Comparison of ENCODE assay signal across 26 mouse cellular contexts in the genomic region with DNA sequence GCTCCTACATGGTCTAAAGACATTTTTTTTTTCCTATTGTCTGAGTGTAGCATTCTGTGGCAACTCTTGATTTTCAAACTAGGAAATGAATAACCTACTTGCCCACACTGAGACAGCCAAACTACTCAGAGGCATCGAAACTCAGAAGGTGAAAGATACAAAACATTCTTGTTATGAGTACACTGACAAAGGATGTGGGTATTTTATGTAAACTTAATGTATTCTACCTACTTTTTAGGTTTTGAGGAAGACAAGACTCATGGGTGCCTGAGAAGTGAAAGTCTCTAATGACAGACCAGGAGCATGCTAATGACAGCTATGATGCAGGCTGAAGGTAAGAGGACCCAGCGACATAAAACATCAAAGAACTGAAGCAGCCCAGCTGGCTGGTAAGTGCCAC.
A peak's percentile ranks its signal among the peaks of the same experiment; 100 is the strongest.
DNase-seq lines count a peak whose midpoint lies in the region; ATAC-seq and TF ChIP-seq lines count a peak whose summit lies in the region.
"Had no signal": no experiment of that assay in that cellular context is flagged by ENCODE, and none has a peak within 500 bp of the region (broad histone marks: within the 10 kb centered on the region; RNA-seq: fewer than 3 reads in every experiment).

No protein-coding gene starts in this region.

- H3K27me3 ChIP-seq in liver, embryonic 12.5 days (replicated peaks), result no peaks in the 10 kb centered on the region
- H3K27me3 ChIP-seq in lung, embryonic 14.5 days (ENCODE audit: insufficient read depth, low read length), result no peaks in the 10 kb centered on the region
- peaks cover 93% of the 10 kb centered on the region for H3K27me3 ChIP-seq in CH12.LX (replicated peaks)
- no peaks in the 10 kb centered on the region for H3K27me3 ChIP-seq in hindbrain, embryonic 12.5 days
- H3K27me3 ChIP-seq: embryonic facial prominence, embryonic 13.5 days; embryonic facial prominence, embryonic 15.5 days; forebrain, embryonic 12.5 days had no signal

- no peak for DNase-seq in liver
- DNase-seq in lung, embryonic 14.5 days, result no peak
- DNase-seq in lung, postnatal 10 days, result no peak
- DNase-seq in CD4-positive helper T cell, adult 2 months (ENCODE audit: low read depth, low spot score), result peak; percentile 16
- peak; percentile 0 for DNase-seq in CH12.LX (ENCODE audit: extremely low read depth)
- no peak for DNase-seq in yolk sac, embryonic 10.5 days (ENCODE audit: low spot score)
- DNase-seq: adrenal gland, adult 2 months; adrenal gland, postnatal 10 days; adrenal gland, postnatal 25 days; cerebellum, adult 11 months; cerebellum, adult 18-20 months; cerebellum, adult 8-10 months; cerebellum, adult 9-11 months; cerebellum, postnatal 14 days; cerebellum, postnatal 36 days; embryo, embryonic 11 days had no signal

- ATAC-seq in liver, embryonic 12.5 days, result no peak
- ATAC-seq in lung, embryonic 14.5 days (ENCODE audit: insufficient read depth), result no peak
- no peak for ATAC-seq in hindbrain, embryonic 12.5 days (ENCODE audit: low FRiP score)
- ATAC-seq: CD4-positive, CD25-positive, alpha-beta regulatory T cell, adult 4 months; forebrain, embryonic 14.5 days; forebrain, embryonic 16.5 days had no signal

- no peak for TF ChIP-seq POLR2A in CH12.LX (IDR thresholded peaks at IDR 0.05; ENCODE audit: low read depth, low read length)

- no peak for TF ChIP-seq RAD21 in CH12.LX (IDR thresholded peaks at IDR 0.05; ENCODE audit: low read depth, low read length)

- H3K9me3 ChIP-seq in liver, embryonic 12.5 days (replicated peaks), result no peaks in the 10 kb centered on the region
- no peaks in the 10 kb centered on the region for H3K9me3 ChIP-seq in lung, embryonic 14.5 days (ENCODE audit: low read depth, low read length)
- H3K9me3 ChIP-seq in CH12.LX (replicated peaks; ENCODE audit: low read length), result no peaks in the 10 kb centered on the region
- H3K9me3 ChIP-seq in hindbrain, embryonic 12.5 days (replicated peaks), result no peaks in the 10 kb centered on the region
- H3K9me3 ChIP-seq: embryonic facial prominence, embryonic 13.5 days; embryonic facial prominence, embryonic 15.5 days; forebrain, embryonic 10.5 days; forebrain, embryonic 12.5 days had no signal

- H3K4me2 ChIP-seq in liver, embryonic 12.5 days, result no peak overlapping the region
- H3K4me2 ChIP-seq in lung, embryonic 14.5 days, result no peak overlapping the region
- no peak overlapping the region for H3K4me2 ChIP-seq in CH12.LX (ENCODE audit: insufficient read depth, low read depth, poor library complexity, severe bottlenecking)
- no peak overlapping the region for H3K4me2 ChIP-seq in hindbrain, embryonic 12.5 days (replicated peaks)
- H3K4me2 ChIP-seq: embryonic facial prominence, embryonic 13.5 days; embryonic facial prominence, embryonic 15.5 days; forebrain, embryonic 12.5 days had no signal

- no peaks in the 10 kb centered on the region for H3K79me2 ChIP-seq in CH12.LX (replicated peaks; ENCODE audit: control insufficient read depth, extremely low read depth, insufficient read depth, poor library complexity, severe bottlenecking)

- dilution Hi-C loops in CH12.LX (cut with MboI; ENCODE audit: extremely low pct_ligation_motif_present, extremely low pct_unique_long_range_greater_than_20kb, low sequenced_read_pairs), result no loop called here

- H3K9ac ChIP-seq in liver, embryonic 12.5 days, result no peak overlapping the region
- no peak overlapping the region for H3K9ac ChIP-seq in lung, embryonic 14.5 days
- no peak overlapping the region for H3K9ac ChIP-seq in CH12.LX (ENCODE audit: insufficient read depth, low read depth)
- H3K9ac ChIP-seq in hindbrain, embryonic 12.5 days, result no peak overlapping the region
- H3K9ac ChIP-seq: embryonic facial prominence, embryonic 13.5 days; embryonic facial prominence, embryonic 15.5 days; forebrain, embryonic 12.5 days had no signal

- H3K27ac ChIP-seq in liver, embryonic 12.5 days, result peak overlapping the region; percentile 4; the same call in 1 of the 2 replicates
- H3K27ac ChIP-seq in lung, embryonic 14.5 days (ENCODE audit: low read depth), result peak overlapping the region; percentile 54; the same call in 1 of the 2 replicates
- H3K27ac ChIP-seq in CH12.LX (ENCODE audit: insufficient read depth, low read depth), result no peak overlapping the region
- H3K27ac ChIP-seq in hindbrain, embryonic 12.5 days, result no peak overlapping the region
- H3K27ac ChIP-seq: embryonic facial prominence, embryonic 13.5 days; embryonic facial prominence, embryonic 15.5 days; forebrain, embryonic 10.5 days; forebrain, embryonic 12.5 days had no signal

- H3K36me3 ChIP-seq in liver, embryonic 12.5 days, result no peaks in the 10 kb centered on the region
- peaks cover 12% of the 10 kb centered on the region; the same call in 1 of the 2 replicates for H3K36me3 ChIP-seq in lung, embryonic 14.5 days (ENCODE audit: insufficient read depth)
- H3K36me3 ChIP-seq in CH12.LX (replicated peaks in 1 of 2; ENCODE audit: control insufficient read depth in 1 of 2, insufficient read depth in 1 of 2, low read length in 1 of 2), result no peaks in the 10 kb centered on the region
- H3K36me3 ChIP-seq in hindbrain, embryonic 12.5 days, result peaks cover 8% of the 10 kb centered on the region; the same call in 1 of the 2 replicates
- H3K36me3 ChIP-seq: forebrain, embryonic 12.5 days had no signal

- H3K4me3 ChIP-seq in liver, embryonic 12.5 days, result no peak overlapping the region
- no peak overlapping the region for H3K4me3 ChIP-seq in lung, embryonic 14.5 days (ENCODE audit: low read depth, low read length)
- H3K4me3 ChIP-seq in CH12.LX (replicated peaks in 1 of 3; ENCODE audit: low read depth in 2 of 3, low read length in 2 of 3, poor library complexity in 1 of 3), result no peak overlapping the region
- H3K4me3 ChIP-seq in hindbrain, embryonic 12.5 days, result no peak overlapping the region
- H3K4me3 ChIP-seq: embryonic facial prominence, embryonic 13.5 days; embryonic facial prominence, embryonic 15.5 days; erythroblast, embryonic 14.5 days; forebrain, embryonic 10.5 days; forebrain, embryonic 12.5 days had no signal

- TF ChIP-seq CTCF in lung, embryonic 14.5 days (IDR thresholded peaks at IDR 0.05; ENCODE audit: low read depth), result no peak
- TF ChIP-seq CTCF in CH12.LX (conservative IDR thresholded peaks at IDR 0.05 in 1 of 2, IDR thresholded peaks at IDR 0.05 in 1 of 2; ENCODE audit: low read depth in 2 of 2, low read length in 2 of 2), result no peak

- peaks cover 12% of the 10 kb centered on the region for H3K4me1 ChIP-seq in liver, embryonic 12.5 days
- peaks cover 10% of the 10 kb centered on the region for H3K4me1 ChIP-seq in lung, embryonic 14.5 days (ENCODE audit: insufficient read depth)
- H3K4me1 ChIP-seq in CH12.LX (ENCODE audit: control insufficient read depth in 1 of 2, insufficient read depth in 2 of 2), result no peaks in the 10 kb centered on the region
- peaks cover 3% of the 10 kb centered on the region for H3K4me1 ChIP-seq in hindbrain, embryonic 12.5 days
- H3K4me1 ChIP-seq: forebrain, embryonic 10.5 days; forebrain, embryonic 12.5 days had no signal

- TF ChIP-seq EP300 in CH12.LX (IDR thresholded peaks at IDR 0.05; ENCODE audit: low read length), result peak; percentile 74

- 51% methylated on average over 2 of the region's 2 CpGs for WGBS in liver, embryonic 12.5 days (ENCODE audit: insufficient replicate concordance)
- 67% methylated on average over 2 of the region's 2 CpGs for WGBS in lung, embryonic 14.5 days
- WGBS in hindbrain, embryonic 12.5 days, result 81% methylated on average over 2 of the region's 2 CpGs

- in situ Hi-C loops in CH12.LX (cut with MboI; ENCODE audit: low pct_ligation_motif_present, low pct_unique_long_range_greater_than_20kb, low sequenced_read_pairs), result no loop called here

TF ChIP-seq in CH12.LX, 34 proteins besides CTCF, POLR2A, EP300 and RAD21:
- no peak for TF ChIP-seq ZC3H11A (IDR thresholded peaks at IDR 0.05; ENCODE audit: low read depth, low read length)
- TF ChIP-seq ZMIZ1 (IDR thresholded peaks at IDR 0.05; ENCODE audit: low read depth, low read length), result no peak
- TF ChIP-seq RCOR1 (conservative IDR thresholded peaks at IDR 0.05; ENCODE audit: low read depth, low read length), result 0 out of 2 replicates have a peak, but pooled peaks have one; percentile 70
- TF ChIP-seq ETS1 (conservative IDR thresholded peaks at IDR 0.05; ENCODE audit: low read depth, low read length), result peak; percentile 32; the same call in 1 of the 2 replicates
- no peak for TF ChIP-seq USF2 (conservative IDR thresholded peaks at IDR 0.05; ENCODE audit: low read depth, low read length)
- no peak for TF ChIP-seq MXI1 (IDR thresholded peaks at IDR 0.05; ENCODE audit: low read depth, low read length)
- no peak for TF ChIP-seq SMC3 (IDR thresholded peaks at IDR 0.05; ENCODE audit: low read depth, low read length)
- peak; percentile 72 for TF ChIP-seq BHLHE40 (IDR thresholded peaks at IDR 0.05; ENCODE audit: low read depth, low read length)
- peak; percentile 20; the same call in 1 of the 2 replicates for TF ChIP-seq MAX (IDR thresholded peaks at IDR 0.05; ENCODE audit: low read length)
- no peak for TF ChIP-seq TBP (conservative IDR thresholded peaks at IDR 0.05; ENCODE audit: low read depth, low read length)
- no peak for TF ChIP-seq KAT2A (IDR thresholded peaks at IDR 0.05; ENCODE audit: insufficient replicate concordance, low read length)
- TF ChIP-seq MAZ (IDR thresholded peaks at IDR 0.05; ENCODE audit: low read depth, low read length), result no peak
- TF ChIP-seq TCF12 (IDR thresholded peaks at IDR 0.05; ENCODE audit: low read depth, low read length), result 0 out of 2 replicates have a peak, but pooled peaks have one; percentile 11
- no peak for TF ChIP-seq CHD2 (IDR thresholded peaks at IDR 0.05; ENCODE audit: low read length)
- no peak for TF ChIP-seq USF1 (IDR thresholded peaks at IDR 0.05; ENCODE audit: low read depth, low read length)
- TF ChIP-seq ZNF384 (IDR thresholded peaks at IDR 0.05; ENCODE audit: low read depth, low read length), result no peak
- peak; percentile 64 for TF ChIP-seq JUN (IDR thresholded peaks at IDR 0.05; ENCODE audit: insufficient read depth, low read depth, low read length)
- TF ChIP-seq IRF4 (IDR thresholded peaks at IDR 0.05; ENCODE audit: low read depth, low read length), result peak; percentile 75
- TF ChIP-seq NELFE (IDR thresholded peaks at IDR 0.05; ENCODE audit: low read depth, low read length), result no peak
- TF ChIP-seq JUND (conservative IDR thresholded peaks at IDR 0.05; ENCODE audit: low read depth, low read length), result peak; percentile 85
- TF ChIP-seq ZKSCAN1 (IDR thresholded peaks at IDR 0.05; ENCODE audit: borderline replicate concordance, low read depth, low read length), result no peak
- TF ChIP-seq MYC (IDR thresholded peaks at IDR 0.05; ENCODE audit: low read depth, low read length), result no peak
- TF ChIP-seq MAFK (IDR thresholded peaks at IDR 0.05; ENCODE audit: insufficient replicate concordance, low read length), result 0 out of 2 replicates have a peak, but pooled peaks have one; percentile 52
- no peak for TF ChIP-seq GABPA (IDR thresholded peaks at IDR 0.05; ENCODE audit: insufficient replicate concordance, low read depth, low read length)
- peak; percentile 47; the same call in 1 of the 2 replicates for TF ChIP-seq SIN3A (IDR thresholded peaks at IDR 0.05; ENCODE audit: low read length)

Comparison
In these comparisons a context has a peak if more than half of its experiments do, and no peak if none do; other contexts are left out.
1. H3K27ac ChIP-seq: peak in liver, embryonic 12.5 days (single experiment) and lung, embryonic 14.5 days (single experiment); none in CH12.LX (single experiment) and hindbrain, embryonic 12.5 days (single experiment).
2. DNase-seq: peak in CD4-positive helper T cell, adult 2 months (single experiment) and CH12.LX (single experiment); none in liver (single experiment), lung, embryonic 14.5 days (single experiment), lung, postnatal 10 days (single experiment) and yolk sac, embryonic 10.5 days (single experiment).